Mouse (Mus musculus) intestine, embryonic 16.5 days (tissue): Measurements from ENCODE around the gene Tradd. TPM values are rescaled to one million over a fixed set of nuclear protein-coding genes. Genes with fewer than 3 reads are reported as not detected.

Experiments
- ATAC-seq: fragments of 200-750 bp; cut with Nextera tagmentation; 2 replicates; pipeline ENCODE4 v1.8.0; 2017; ENCODE audit warnings: moderate TSS enrichment, moderate library complexity
- H3K27ac ChIP-seq: fragments of 300-500 bp; sonication (generic); 2 replicates; pipeline ENCODE4 v1.5.1; 2014; ENCODE audit warnings: mild to moderate bottlenecking, low read length
- H3K27me3 ChIP-seq: fragments of 300-500 bp; sonication (generic); replicated peaks from 2 replicates; pipeline ENCODE4 v1.6.1; 2014; ENCODE audit warnings: low read length, control low read depth, mixed read lengths; ENCODE audit not compliant: control insufficient read depth, insufficient read depth
- H3K36me3 ChIP-seq: fragments of 300-500 bp; sonication (generic); 2 replicates; pipeline ENCODE4 v1.6.1; 2014; ENCODE audit warnings: low read length, control low read depth; ENCODE audit not compliant: control insufficient read depth, insufficient read depth
- H3K4me1 ChIP-seq: fragments of 300-500 bp; sonication (generic); 2 replicates; pipeline ENCODE4 v1.6.1; 2014; ENCODE audit warnings: low read length, control low read depth, mixed read lengths; ENCODE audit not compliant: control insufficient read depth, insufficient read depth
- H3K4me2 ChIP-seq: fragments of 300-500 bp; sonication (generic); 2 replicates; pipeline ENCODE4 v1.6.1; 2014; ENCODE audit warnings: low read depth, low read length, control low read depth
- H3K4me3 ChIP-seq: fragments of 300-500 bp; sonication (generic); 2 replicates; pipeline ENCODE4 v1.5.1; 2014; ENCODE audit warnings: mild to moderate bottlenecking, low read length
- H3K9ac ChIP-seq: fragments of 300-500 bp; sonication (generic); 2 replicates; pipeline ENCODE4 v1.6.1; 2014; ENCODE audit warnings: low read depth, low read length
- H3K9me3 ChIP-seq: fragments of 300-500 bp; sonication (generic); 2 replicates; pipeline ENCODE4 v1.6.1; 2016; ENCODE audit warnings: low read length, control low read depth; ENCODE audit not compliant: control insufficient read depth
- WGBS: fragments of 180-500 bp; shearing (Covaris S2); extraction: QIAGEN DNeasy Blood & Tissue Kit; methylation state at CpG from one replicate; pipeline ENCODE4 v1.1.7; 2014; 5-methylcytosine and 5-hydroxymethylcytosine counted together
- polyA plus RNA-seq: library from polyadenylated mRNA; unstranded; fragments of >200 nt; fragmentation: Nextera tagmentation; extraction: Ambion mirVana; gene quantifications from 2 replicates; pipeline ENCODE4 v1.2.1, GENCODE M21; 2015

Gene Tradd
- polyA plus RNA-seq, 1 experiment from 2014 or later = 46.0 TPM

DNA sequence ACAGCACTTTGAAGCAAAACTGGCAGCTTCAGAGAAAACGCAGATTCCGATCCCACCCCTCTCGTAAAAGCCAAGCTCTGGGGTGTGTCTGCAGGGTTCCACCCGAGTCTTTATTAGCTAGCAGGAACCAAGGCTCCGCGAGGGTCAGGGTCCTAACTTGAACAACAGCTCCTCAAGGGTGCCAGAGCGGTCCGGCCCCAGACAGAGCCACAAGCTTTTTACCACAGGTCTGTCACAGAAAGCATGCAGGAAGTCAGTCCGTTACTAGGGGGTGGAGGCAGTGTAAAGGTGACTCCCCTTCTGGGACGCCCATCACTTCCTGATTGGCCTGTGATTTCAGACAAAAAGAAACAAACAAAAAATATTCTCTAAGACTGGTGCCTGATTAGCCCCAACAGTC lies 719 bp upstream of the Tradd start:
- ATAC-seq = peak; percentile 32; the same call in 1 of the 2 replicates
- Histone ChIP-seq H3K4me1 (peaks cover 34% of the 10 kb centered on the region), H3K9ac (peak overlapping the region; percentile 74), H3K27me3 (peaks cover 35% of the 10 kb centered on the region), H3K4me3 (peak overlapping the region; percentile 71), H3K4me2 (peak overlapping the region; percentile 92), H3K27ac (peak overlapping the region; percentile 55), H3K36me3 (no peaks in the 10 kb centered on the region; the same call in 1 of the 2 replicates), H3K9me3 (no peaks in the 10 kb centered on the region)
- 8% methylated on average over 10 of the region's 10 CpGs for WGBS

DNA sequence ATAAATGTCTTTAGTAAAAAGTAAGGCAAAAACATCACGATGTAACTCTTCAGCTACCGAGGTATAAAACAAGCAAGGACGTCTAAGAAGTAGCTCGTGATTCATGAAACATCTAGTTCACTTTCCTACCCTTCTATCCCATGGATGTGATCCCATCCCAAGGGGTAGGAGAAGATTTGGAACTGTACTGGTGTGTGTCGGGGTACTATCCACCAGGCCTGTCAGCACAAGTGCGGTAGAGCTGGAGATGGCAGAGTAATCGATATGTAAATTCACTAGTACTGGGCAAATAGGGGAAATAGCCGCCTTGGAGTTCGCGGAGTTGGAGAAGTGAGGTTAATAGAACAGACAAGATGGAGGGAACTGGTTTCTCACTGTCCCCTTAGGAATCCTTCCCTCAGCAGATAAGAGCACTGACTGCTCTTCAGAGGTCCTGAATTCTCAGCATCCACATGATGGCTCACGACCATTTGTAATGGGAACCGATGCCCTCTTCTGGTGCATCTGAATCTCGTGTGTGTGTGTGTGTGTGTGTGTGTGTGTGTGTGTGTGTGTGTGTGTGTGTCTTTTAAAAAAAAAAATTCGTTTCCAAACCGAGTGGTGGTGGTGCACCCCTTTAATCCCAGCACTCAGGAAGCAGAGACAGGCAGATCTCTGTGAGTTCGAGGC lies 1.0 kb downstream of the Tradd start:
- peak overlapping the region; percentile 71 for H3K4me3 ChIP-seq
- 39% methylated on average over 16 of the region's 16 CpGs for WGBS

DNA sequence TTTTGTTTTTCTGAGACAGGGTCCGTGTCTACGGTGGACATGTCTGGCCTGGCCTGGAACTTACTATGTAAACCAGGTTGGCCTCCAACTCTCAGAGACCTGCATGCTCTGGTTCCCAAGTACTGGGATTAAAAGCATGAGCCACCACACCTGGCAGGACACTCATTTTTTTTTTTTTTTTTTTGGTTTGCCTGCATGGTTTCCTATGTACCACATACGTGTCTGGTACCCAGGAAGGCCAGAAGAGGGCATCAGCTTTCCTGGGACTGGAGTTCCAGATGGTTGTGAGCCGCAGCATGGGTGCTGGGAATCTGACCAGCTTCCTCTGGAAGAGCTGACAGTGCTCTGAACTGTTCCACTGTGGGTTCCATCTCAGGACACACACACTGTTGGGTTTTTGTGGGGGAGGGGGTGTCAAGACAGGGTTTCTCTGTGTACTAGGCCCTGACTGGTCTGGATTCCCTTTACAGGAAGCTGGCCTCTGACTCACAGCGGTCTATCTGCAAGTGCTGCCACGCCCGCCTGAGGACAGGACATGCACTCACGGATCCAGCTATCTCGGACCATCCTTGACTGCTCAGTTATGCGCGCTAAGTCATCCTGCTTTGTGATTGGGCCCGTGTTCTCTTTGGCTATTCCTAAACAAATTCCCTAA lies 3.0 kb downstream of the Tradd start:
- no peak for ATAC-seq

More for the DNA sequence above, 1.0 kb downstream of the Tradd start:
- H3K27ac ChIP-seq = no peak overlapping the region
- ATAC-seq = no peak
- H3K4me2 ChIP-seq = peak overlapping the region; percentile 92; the same call in 1 of the 2 replicates
- no peaks in the 10 kb centered on the region for H3K9me3 ChIP-seq
- no peaks in the 10 kb centered on the region; the same call in 1 of the 2 replicates for H3K36me3 ChIP-seq
- peaks cover 30% of the 10 kb centered on the region for H3K4me1 ChIP-seq
- H3K9ac ChIP-seq = 0 out of 2 replicates have a peak overlapping the region, but pooled peaks have one; percentile 74
- peaks cover 33% of the 10 kb centered on the region for H3K27me3 ChIP-seq

DNA sequence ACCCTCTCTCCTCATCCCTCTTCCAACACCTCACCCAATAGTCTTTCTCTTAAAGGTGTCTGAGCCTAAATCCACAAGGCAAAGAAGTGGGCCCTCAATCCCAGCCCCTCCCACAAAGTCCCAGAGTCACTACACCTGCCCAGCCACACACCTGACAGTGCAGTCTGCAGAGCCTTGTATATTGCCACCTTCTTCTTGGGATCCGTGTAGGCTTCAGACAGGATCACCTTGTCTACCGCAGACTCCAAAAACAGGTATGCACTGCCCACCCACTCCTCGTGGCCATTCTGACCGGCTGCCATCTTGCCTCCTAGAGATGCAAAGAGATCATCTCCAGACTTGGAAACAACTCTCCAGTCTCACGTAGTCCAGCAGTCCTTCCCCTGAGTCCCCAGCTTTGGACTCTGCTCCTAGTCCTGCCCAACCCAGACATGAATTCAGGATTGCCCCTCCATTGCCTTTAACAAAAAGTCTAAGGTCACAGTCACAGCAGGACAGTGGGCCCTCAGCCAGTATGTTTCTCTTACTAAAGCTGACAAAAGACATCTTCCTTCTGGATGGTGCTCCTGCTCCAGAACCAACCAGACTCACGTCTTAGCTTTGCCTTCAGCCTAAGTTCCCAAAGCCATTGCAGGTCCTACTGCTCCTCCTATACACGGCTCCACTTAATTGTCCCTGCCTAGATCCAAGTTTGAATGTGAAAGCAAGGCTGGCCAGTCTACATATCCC lies 3.9 kb downstream of the Tradd start:
- Histone ChIP-seq H3K4me1 (peaks cover 28% of the 10 kb centered on the region), H3K4me3 (no peak overlapping the region), H3K4me2 (no peak overlapping the region), H3K27me3 (peaks cover 12% of the 10 kb centered on the region), H3K27ac (no peak overlapping the region), H3K36me3 (no peaks in the 10 kb centered on the region; the same call in 1 of the 2 replicates), H3K9me3 (no peaks in the 10 kb centered on the region), H3K9ac (no peak overlapping the region)
- WGBS = 74% methylated on average over 7 of the region's 7 CpGs
- ATAC-seq = no peak

More for the DNA sequence above, 3.0 kb downstream of the Tradd start:
- no peak overlapping the region for H3K4me2 ChIP-seq
- H3K9me3 ChIP-seq = no peaks in the 10 kb centered on the region
- H3K27ac ChIP-seq = no peak overlapping the region
- peaks cover 28% of the 10 kb centered on the region for H3K4me1 ChIP-seq
- H3K9ac ChIP-seq = no peak overlapping the region
- H3K27me3 ChIP-seq = peaks cover 14% of the 10 kb centered on the region
- WGBS = 86% methylated on average over 12 of the region's 12 CpGs
- H3K4me3 ChIP-seq = no peak overlapping the region
- H3K36me3 ChIP-seq = no peaks in the 10 kb centered on the region; the same call in 1 of the 2 replicates

DNA sequence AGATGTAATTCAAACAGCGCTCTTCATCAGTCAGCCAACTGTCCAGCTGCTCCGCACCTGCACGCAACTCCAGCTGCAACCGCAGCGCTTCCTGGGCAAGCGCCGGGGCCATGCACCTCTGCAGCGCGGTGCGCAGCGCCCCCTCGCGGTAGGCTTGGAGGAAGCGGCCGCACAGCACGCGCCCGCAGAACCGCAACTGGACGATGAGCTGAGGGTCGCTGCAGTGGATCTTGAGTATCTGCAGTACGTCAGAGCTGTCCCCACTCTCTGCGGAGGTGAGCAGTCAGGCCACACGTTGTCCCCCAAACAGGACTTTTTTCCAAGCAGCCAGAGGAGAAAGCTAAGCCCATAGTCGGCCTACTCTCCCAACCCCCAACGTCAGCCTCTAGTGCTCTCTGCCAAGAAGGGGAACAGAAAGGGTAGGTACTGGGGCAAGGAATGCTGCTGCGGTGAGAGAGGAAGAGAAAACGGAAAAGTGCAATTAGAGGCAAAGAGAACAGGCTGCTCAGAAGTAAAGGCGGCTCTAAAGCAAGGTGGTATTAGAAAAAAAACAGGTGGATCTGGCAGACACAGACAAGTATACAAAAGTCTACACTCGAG lies 4.6 kb downstream of the Tradd start:
- Histone ChIP-seq H3K9ac (peak overlapping the region; percentile 53), H3K4me1 (peaks cover 30% of the 10 kb centered on the region), H3K9me3 (no peaks in the 10 kb centered on the region), H3K27ac (no peak overlapping the region), H3K36me3 (no peaks in the 10 kb centered on the region; the same call in 1 of the 2 replicates), H3K4me2 (peak overlapping the region; percentile 77), H3K27me3 (peaks cover 12% of the 10 kb centered on the region), H3K4me3 (peak overlapping the region; percentile 45)
- 5% methylated on average over 30 of the region's 30 CpGs for WGBS
- peak; percentile 36; the same call in 1 of the 2 replicates for ATAC-seq

DNA sequence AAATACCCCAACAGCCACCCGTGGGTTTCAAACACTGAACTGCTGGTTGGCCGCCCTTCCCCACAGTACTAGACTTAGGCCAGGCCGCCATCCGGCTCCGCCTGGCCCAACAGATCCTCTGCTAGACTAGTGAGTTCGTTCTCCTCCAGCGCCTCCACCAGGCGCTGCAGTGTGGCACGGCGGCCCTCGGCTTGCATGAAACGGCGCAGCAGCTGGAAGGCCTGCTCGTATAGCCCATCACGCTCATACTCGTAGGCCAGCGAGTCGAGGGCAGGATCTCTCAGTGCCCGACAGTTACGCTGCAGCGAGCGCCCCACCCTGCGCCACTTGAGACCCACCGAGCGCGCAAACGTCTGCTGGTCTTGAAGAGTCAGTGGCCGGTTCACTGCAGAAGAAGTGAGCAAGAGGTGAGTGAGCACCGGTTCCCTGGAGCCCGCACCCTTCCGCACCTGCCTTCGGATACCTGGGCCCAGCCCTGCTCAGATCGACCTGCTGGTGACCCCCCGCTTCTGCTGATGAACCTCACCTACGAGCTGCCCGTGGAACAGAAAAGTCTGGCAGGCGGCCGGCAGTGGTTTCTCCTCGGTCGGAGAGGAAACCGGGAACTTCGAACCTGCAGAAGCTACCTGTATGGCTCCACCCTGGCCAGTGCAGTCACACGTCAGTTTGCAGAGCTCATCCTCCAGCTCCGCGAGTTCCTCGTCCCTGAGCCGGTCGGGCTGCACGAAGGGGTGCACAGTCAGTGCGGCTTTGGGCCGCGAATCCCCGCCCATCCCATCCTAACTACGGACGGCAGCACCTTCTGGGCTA lies 5.3 kb downstream of the Tradd start:
- Histone ChIP-seq H3K36me3 (no peaks in the 10 kb centered on the region; the same call in 1 of the 2 replicates), H3K27ac (no peak overlapping the region), H3K4me3 (peak overlapping the region; percentile 45), H3K9me3 (no peaks in the 10 kb centered on the region), H3K4me1 (peaks cover 31% of the 10 kb centered on the region), H3K27me3 (peaks cover 12% of the 10 kb centered on the region), H3K9ac (peak overlapping the region; percentile 53), H3K4me2 (peak overlapping the region; percentile 77)
- WGBS = 12% methylated on average over 55 of the region's 55 CpGs
- peak; percentile 11; the same call in 1 of the 2 replicates for ATAC-seq

DNA sequence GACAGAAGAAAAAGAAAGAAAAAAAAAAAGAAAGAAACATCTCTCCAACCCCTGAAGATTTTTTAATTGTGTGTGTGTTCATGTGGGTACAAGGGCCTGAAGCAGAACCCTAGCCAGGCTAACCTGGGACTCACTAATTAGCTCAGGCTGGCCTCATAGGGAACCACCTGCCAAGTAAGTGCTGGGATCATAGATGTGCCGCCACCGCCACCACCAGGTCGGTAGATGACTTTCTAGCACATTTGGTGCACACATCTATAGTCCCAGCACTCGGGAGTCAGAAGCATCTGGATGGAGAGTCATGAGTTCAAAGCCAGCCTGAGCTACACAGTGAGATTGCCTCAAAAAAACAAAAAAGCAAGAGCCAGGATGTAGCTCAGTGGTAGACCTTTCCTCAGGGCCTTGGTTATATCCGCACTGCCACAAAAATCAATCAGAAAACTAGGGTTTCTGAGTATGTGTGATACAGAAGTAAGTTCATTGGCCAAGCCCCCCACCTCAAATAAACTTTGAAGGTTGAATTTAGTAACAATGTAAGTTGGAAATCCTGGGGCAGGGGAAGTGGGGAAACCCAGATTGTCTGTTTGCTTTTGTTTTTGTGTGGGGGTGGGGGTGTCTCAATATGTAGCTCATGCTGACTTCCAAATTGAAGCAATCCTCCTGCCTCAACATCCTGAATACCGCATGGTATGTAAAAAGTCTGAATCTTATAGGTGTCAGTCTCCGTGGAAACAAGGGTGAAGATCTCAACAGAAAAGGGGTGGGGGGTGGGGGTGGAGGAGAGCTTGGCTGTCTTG lies 6.9 kb downstream of the Tradd start:
- H3K4me3 ChIP-seq = no peak overlapping the region
- no peak overlapping the region for H3K27ac ChIP-seq
- no peaks in the 10 kb centered on the region for H3K9me3 ChIP-seq
- 77% methylated on average over 7 of the region's 7 CpGs for WGBS
- peaks cover 30% of the 10 kb centered on the region for H3K4me1 ChIP-seq
- peaks cover 12% of the 10 kb centered on the region for H3K27me3 ChIP-seq
- no peaks in the 10 kb centered on the region; the same call in 1 of the 2 replicates for H3K36me3 ChIP-seq
- ATAC-seq = no peak
- H3K4me2 ChIP-seq = no peak overlapping the region
- no peak overlapping the region for H3K9ac ChIP-seq

DNA sequence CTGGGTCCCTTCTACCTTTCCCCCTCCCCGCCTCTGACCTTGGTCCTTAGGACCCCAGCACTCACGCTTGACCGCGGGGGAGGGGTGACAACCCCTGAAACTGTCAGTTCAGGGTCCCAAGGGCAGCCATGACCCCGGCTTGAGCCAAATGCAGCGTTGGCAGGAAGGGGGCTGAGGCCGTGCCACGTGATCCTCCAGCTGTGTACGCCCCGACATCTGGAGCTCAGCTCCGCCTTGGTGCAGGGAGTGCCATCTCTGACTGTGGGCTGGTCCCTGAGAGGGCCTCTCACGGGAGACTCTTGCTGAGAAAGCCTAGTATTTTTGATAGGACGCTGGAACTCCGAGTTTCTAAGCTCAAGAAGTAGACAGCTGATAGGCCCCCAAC lies 9.5 kb downstream of the Tradd start, which contains the start of gene B3gnt9:
TSS of gene B3gnt9 (minus strand) at position 188 of the 385 bp plus-strand sequence.
- peak; percentile 82 for ATAC-seq
- WGBS = 2% methylated on average over 14 of the region's 14 CpGs
- Histone ChIP-seq H3K4me1 (peaks cover 29% of the 10 kb centered on the region), H3K9me3 (no peaks in the 10 kb centered on the region), H3K4me3 (peak within 1 kb of the TSS; percentile 71), H3K27ac (peak within 1 kb of the TSS; percentile 81), H3K9ac (peak within 1 kb of the TSS; percentile 83), H3K4me2 (peak within 1 kb of the TSS; percentile 98), H3K36me3 (peaks cover 4% of the 10 kb centered on the region; the same call in 1 of the 2 replicates), H3K27me3 (peaks cover 12% of the 10 kb centered on the region)
